Mouse (Mus musculus): ENCODE results near the gene Stk11ip. TPM values are rescaled to one million over a fixed set of nuclear protein-coding genes. Genes with fewer than 3 reads are reported as not detected.

Stk11ip gene
- polyA plus RNA-seq, 1 experiment from 2014 or later, result 30.0 TPM

- Histone ChIP-seq H3K4me3 (no peak overlapping the region), H3K27me3 (ENCODE audit: insufficient read depth, poor library complexity, severe bottlenecking) (no peaks in the 10 kb centered on the region), H3K4me1 (replicated peaks) (no peaks in the 10 kb centered on the region), H3K36me3 (peaks cover 85% of the 10 kb centered on the region), H3K27ac (no peak overlapping the region), H3K9me3 (no peaks in the 10 kb centered on the region)
- no peak for DNase-seq (ENCODE audit: low spot score)
- 92% methylated on average over 19 of the region's 19 CpGs for WGBS
Measured at GRCm38 (mm10) chr1:75533325-75534252, 12.3 kb downstream of the Stk11ip start.

- Histone ChIP-seq H3K4me1 (replicated peaks) (no peaks in the 10 kb centered on the region), H3K9me3 (no peaks in the 10 kb centered on the region), H3K27me3 (ENCODE audit: insufficient read depth, poor library complexity, severe bottlenecking) (no peaks in the 10 kb centered on the region; the same call in 1 of the 2 replicates), H3K27ac (no peak overlapping the region), H3K4me3 (no peak overlapping the region), H3K36me3 (peaks cover 46% of the 10 kb centered on the region)
- DNase-seq (ENCODE audit: low spot score), result no peak
- 81% methylated on average over 2 of the region's 2 CpGs for WGBS
Measured at GRCm38 (mm10) chr1:75537587-75537986, 16.3 kb downstream of the Stk11ip start.

- Histone ChIP-seq H3K36me3 (peaks cover 35% of the 10 kb centered on the region), H3K4me1 (replicated peaks) (no peaks in the 10 kb centered on the region), H3K27ac (no peak overlapping the region), H3K9me3 (0 out of 2 replicates have a peak, but pooled peaks cover 3% of the 10 kb centered on the region), H3K4me3 (no peak overlapping the region), H3K27me3 (ENCODE audit: insufficient read depth, poor library complexity, severe bottlenecking) (no peaks in the 10 kb centered on the region; the same call in 1 of the 2 replicates)
- 86% methylated on average over 9 of the region's 9 CpGs for WGBS
- no peak for DNase-seq (ENCODE audit: low spot score)
Measured at GRCm38 (mm10) chr1:75538597-75539190, 17.4 kb downstream of the Stk11ip start.

GRCm38 (mm10) chr1:75541496-75541895 is 20.2 kb downstream of the Stk11ip start:
- Histone ChIP-seq H3K36me3 (peaks cover 8% of the 10 kb centered on the region), H3K27me3 (ENCODE audit: insufficient read depth, poor library complexity, severe bottlenecking) (peaks cover 5% of the 10 kb centered on the region), H3K4me1 (replicated peaks) (peaks cover 10% of the 10 kb centered on the region), H3K27ac (no peak overlapping the region), H3K9me3 (0 out of 2 replicates have a peak, but pooled peaks cover 3% of the 10 kb centered on the region), H3K4me3 (no peak overlapping the region)
- 91% methylated on average over 7 of the region's 7 CpGs for WGBS
- DNase-seq (ENCODE audit: low spot score), result no peak

- H3K4me1 ChIP-seq (replicated peaks), result peaks cover 21% of the 10 kb centered on the region
- H3K4me3 ChIP-seq, result no peak overlapping the region
- H3K27ac ChIP-seq, result no peak overlapping the region
- 0 out of 2 replicates have a peak, but pooled peaks cover 3% of the 10 kb centered on the region for H3K9me3 ChIP-seq
- peaks cover 13% of the 10 kb centered on the region for H3K27me3 ChIP-seq (ENCODE audit: insufficient read depth, poor library complexity, severe bottlenecking)
- 0 out of 2 replicates have a peak, but pooled peaks cover 7% of the 10 kb centered on the region for H3K36me3 ChIP-seq
- WGBS, result 93% methylated on average over 6 of the region's 6 CpGs
- no peak for DNase-seq (ENCODE audit: low spot score)
Measured at GRCm38 (mm10) chr1:75544351-75544750, 23.0 kb downstream of the Stk11ip start.

- Histone ChIP-seq H3K27ac (peak within 1 kb of the TSS; percentile 94), H3K9me3 (0 out of 2 replicates have a peak, but pooled peaks cover 3% of the 10 kb centered on the region), H3K27me3 (ENCODE audit: insufficient read depth, poor library complexity, severe bottlenecking) (peaks cover 14% of the 10 kb centered on the region), H3K36me3 (peaks cover 24% of the 10 kb centered on the region), H3K4me3 (peak within 1 kb of the TSS; percentile 74), H3K4me1 (replicated peaks) (peaks cover 21% of the 10 kb centered on the region)
- WGBS, result 1% methylated on average over 64 of the region's 64 CpGs
- DNase-seq (ENCODE audit: low spot score), result peak; percentile 74
Measured at GRCm38 (mm10) chr1:75545965-75546956, 24.9 kb downstream of the Stk11ip start, which contains the start of gene Slc4a3. Gene Slc4a3 (plus strand): TSS chr1:75546266.

GRCm38 (mm10) chr1:75547351-75547750 is 26.0 kb downstream of the Stk11ip start:
- peak overlapping the region; percentile 74; the same call in 1 of the 2 replicates for H3K4me3 ChIP-seq
- peaks cover 14% of the 10 kb centered on the region for H3K27me3 ChIP-seq (ENCODE audit: insufficient read depth, poor library complexity, severe bottlenecking)
- H3K36me3 ChIP-seq, result peaks cover 32% of the 10 kb centered on the region
- 94% methylated on average over 13 of the region's 13 CpGs for whole genome bisulfite sequencing
- H3K27ac ChIP-seq, result 0 out of 2 replicates have a peak overlapping the region, but pooled peaks have one; percentile 94
- H3K9me3 ChIP-seq, result 0 out of 2 replicates have a peak, but pooled peaks cover 3% of the 10 kb centered on the region
- peaks cover 21% of the 10 kb centered on the region for H3K4me1 ChIP-seq (replicated peaks)
- no peak for DNase-seq (ENCODE audit: low spot score)

- DNase-seq (ENCODE audit: low spot score), result no peak
- Histone ChIP-seq H3K27ac (no peak overlapping the region), H3K27me3 (ENCODE audit: insufficient read depth, poor library complexity, severe bottlenecking) (peaks cover 14% of the 10 kb centered on the region), H3K9me3 (0 out of 2 replicates have a peak, but pooled peaks cover under 1% of the 10 kb centered on the region), H3K4me3 (no peak overlapping the region), H3K36me3 (peaks cover 39% of the 10 kb centered on the region), H3K4me1 (replicated peaks) (peaks cover 21% of the 10 kb centered on the region)
- WGBS, result 94% methylated on average over 3 of the region's 3 CpGs
Measured at GRCm38 (mm10) chr1:75548083-75548482, 26.8 kb downstream of the Stk11ip start.

GRCm38 (mm10) chr1:75548871-75549270 is 27.5 kb downstream of the Stk11ip start:
- WGBS, result 93% methylated on average over 17 of the region's 17 CpGs
- Histone ChIP-seq H3K27me3 (ENCODE audit: insufficient read depth, poor library complexity, severe bottlenecking) (peaks cover 14% of the 10 kb centered on the region), H3K4me3 (no peak overlapping the region), H3K36me3 (peaks cover 46% of the 10 kb centered on the region), H3K4me1 (replicated peaks) (peaks cover 21% of the 10 kb centered on the region), H3K27ac (no peak overlapping the region), H3K9me3 (no peaks in the 10 kb centered on the region)
- no peak for DNase-seq (ENCODE audit: low spot score)

GRCm38 (mm10) chr1:75549289-75550279 is 28.3 kb downstream of the Stk11ip start:
- Histone ChIP-seq H3K27ac (no peak overlapping the region), H3K27me3 (ENCODE audit: insufficient read depth, poor library complexity, severe bottlenecking) (peaks cover 14% of the 10 kb centered on the region), H3K4me3 (no peak overlapping the region), H3K4me1 (replicated peaks) (peaks cover 21% of the 10 kb centered on the region), H3K9me3 (no peaks in the 10 kb centered on the region), H3K36me3 (peaks cover 53% of the 10 kb centered on the region)
- DNase-seq (ENCODE audit: low spot score), result no peak
- 87% methylated on average over 17 of the region's 17 CpGs for WGBS

GRCm38 (mm10) chr1:75550586-75550985 is 29.3 kb downstream of the Stk11ip start:
- WGBS, result 89% methylated on average over 15 of the region's 15 CpGs
- no peak for DNase-seq (ENCODE audit: low spot score)
- Histone ChIP-seq H3K36me3 (peaks cover 63% of the 10 kb centered on the region), H3K4me1 (replicated peaks) (peaks cover 18% of the 10 kb centered on the region), H3K4me3 (no peak overlapping the region), H3K9me3 (no peaks in the 10 kb centered on the region), H3K27ac (no peak overlapping the region), H3K27me3 (ENCODE audit: insufficient read depth, poor library complexity, severe bottlenecking) (peaks cover 9% of the 10 kb centered on the region)

Data from hindbrain, embryonic 10.5 days (tissue).